Mouse (Mus musculus): Measurements from ENCODE around the gene Arf3. TPM values are rescaled to one million over a fixed set of nuclear protein-coding genes. Genes with fewer than 3 reads are reported as not detected.

The Arf3 gene
- polyA plus RNA-seq, 1 experiment from 2014 or later, result 44.6 TPM

GRCm38 (mm10) chr15:98710442-98710841, 52.6 kb downstream of the Arf3 start:
- 0 out of 2 replicates have a peak, but pooled peaks cover 5% of the 10 kb centered on the region for H3K4me1 ChIP-seq
- WGBS, result 14% methylated on average over 9 of the region's 9 CpGs
- H3K9me3 ChIP-seq, result no peaks in the 10 kb centered on the region
- H3K27ac ChIP-seq, result no peak overlapping the region
- H3K27me3 ChIP-seq, result peaks cover 5% of the 10 kb centered on the region
- no peak overlapping the region for H3K9ac ChIP-seq
- no peaks in the 10 kb centered on the region for H3K36me3 ChIP-seq
- ATAC-seq (ENCODE audit: insufficient number of reproducible peaks, insufficient read depth, low FRiP score, low TSS enrichment, low read depth), result no peak
- no peak overlapping the region for H3K4me2 ChIP-seq
- H3K4me3 ChIP-seq, result no peak overlapping the region

DNA sequence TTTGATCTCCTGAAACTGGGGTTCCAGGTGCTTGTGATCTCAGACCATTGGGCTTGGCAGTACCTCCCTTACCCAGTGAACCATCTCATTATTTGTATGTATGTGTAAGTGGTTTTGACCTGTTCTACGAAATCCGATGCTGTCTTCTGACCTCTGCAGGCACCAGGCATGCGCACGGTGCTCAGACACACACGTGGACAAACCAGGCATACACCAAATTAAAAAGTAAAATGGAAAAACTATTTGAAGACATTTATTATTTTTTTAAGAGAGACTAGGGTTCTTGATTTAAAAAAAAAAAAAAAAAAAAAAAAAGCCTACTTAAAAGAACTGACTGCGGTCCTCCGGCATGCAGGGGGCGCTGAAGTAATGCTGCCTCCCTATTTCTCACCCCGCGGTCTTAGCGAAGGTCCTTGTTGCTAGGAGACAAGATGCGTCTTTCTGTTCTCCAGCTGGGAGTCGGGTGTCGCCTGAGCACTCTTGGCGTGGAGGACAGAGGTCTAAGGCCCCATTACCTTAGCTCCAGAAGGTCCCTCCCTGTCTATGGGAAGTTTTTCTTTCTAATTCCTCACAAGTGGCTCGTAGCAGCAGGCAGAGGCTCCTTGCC, 55.1 kb downstream of the Arf3 start, which contains the start of gene Ccdc65:
Ccdc65 (plus strand) TSS at position 442 of the 607 bp plus-strand sequence.
- Histone ChIP-seq H3K4me2 (peak within 1 kb of the TSS; percentile 56), H3K27ac (no peak within 1 kb of the TSS), H3K9me3 (no peaks in the 10 kb centered on the region), H3K9ac (peak within 1 kb of the TSS; percentile 58), H3K36me3 (no peaks in the 10 kb centered on the region), H3K27me3 (peaks cover 24% of the 10 kb centered on the region), H3K4me3 (peak within 1 kb of the TSS; percentile 39), H3K4me1 (0 out of 2 replicates have a peak, but pooled peaks cover 5% of the 10 kb centered on the region)
- no peak for ATAC-seq (ENCODE audit: insufficient number of reproducible peaks, insufficient read depth, low FRiP score, low TSS enrichment, low read depth)
- 15% methylated on average over 16 of the region's 16 CpGs for WGBS

GRCm38 (mm10) chr15:98704312-98704711, 58.7 kb downstream of the Arf3 start:
- no peak overlapping the region for H3K4me3 ChIP-seq
- no peak for ATAC-seq (ENCODE audit: insufficient number of reproducible peaks, insufficient read depth, low FRiP score, low TSS enrichment, low read depth)
- no peaks in the 10 kb centered on the region for H3K36me3 ChIP-seq
- no peak overlapping the region for H3K27ac ChIP-seq
- whole genome bisulfite sequencing, result 54% methylated on average over 9 of the region's 9 CpGs
- no peak overlapping the region for H3K4me2 ChIP-seq
- H3K4me1 ChIP-seq, result peaks cover 11% of the 10 kb centered on the region
- H3K9me3 ChIP-seq, result no peaks in the 10 kb centered on the region
- no peak overlapping the region for H3K9ac ChIP-seq
- peaks cover 56% of the 10 kb centered on the region for H3K27me3 ChIP-seq

- Histone ChIP-seq H3K9ac (peak overlapping the region; percentile 41; the same call in 1 of the 2 replicates), H3K27me3 (peaks cover 53% of the 10 kb centered on the region), H3K27ac (no peak overlapping the region), H3K4me1 (peaks cover 7% of the 10 kb centered on the region), H3K4me2 (peak overlapping the region; percentile 63), H3K4me3 (peak overlapping the region; percentile 36), H3K9me3 (no peaks in the 10 kb centered on the region), H3K36me3 (no peaks in the 10 kb centered on the region)
- peak; percentile 62; the same call in 1 of the 2 replicates for ATAC-seq (ENCODE audit: insufficient number of reproducible peaks, insufficient read depth, low FRiP score, low TSS enrichment, low read depth)
- 6% methylated on average over 40 of the region's 40 CpGs for WGBS
Measured at GRCm38 (mm10) chr15:98699190-98700105, 63.6 kb downstream of the Arf3 start.

DNA sequence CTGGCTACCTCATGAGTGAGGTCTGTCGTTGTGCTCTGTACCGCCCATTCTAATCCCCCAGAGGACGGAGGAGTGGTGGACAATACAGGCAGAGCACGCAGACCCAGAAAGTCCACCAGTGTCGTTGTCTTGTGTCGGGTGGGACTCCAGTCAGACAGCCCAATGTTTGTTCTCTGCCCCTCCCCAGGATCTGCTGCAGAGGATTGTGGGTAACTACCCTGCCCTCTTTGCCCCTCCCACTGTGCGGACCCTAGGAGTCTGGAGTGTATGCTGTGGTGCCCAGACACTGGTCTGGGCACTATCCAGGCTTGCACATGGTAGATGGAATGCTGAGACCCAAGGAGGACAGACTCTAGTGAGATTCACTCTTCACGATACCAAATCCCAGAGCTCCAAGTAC, 66.8 kb downstream of the Arf3 start:
- H3K4me1 ChIP-seq, result peaks cover 20% of the 10 kb centered on the region
- WGBS, result 53% methylated on average over 8 of the region's 8 CpGs
- H3K36me3 ChIP-seq, result no peaks in the 10 kb centered on the region
- no peak overlapping the region for H3K4me3 ChIP-seq
- H3K27me3 ChIP-seq, result peaks cover 27% of the 10 kb centered on the region
- ATAC-seq (ENCODE audit: insufficient number of reproducible peaks, insufficient read depth, low FRiP score, low TSS enrichment, low read depth), result no peak
- no peaks in the 10 kb centered on the region for H3K9me3 ChIP-seq
- no peak overlapping the region for H3K27ac ChIP-seq
- H3K9ac ChIP-seq, result no peak overlapping the region
- no peak overlapping the region for H3K4me2 ChIP-seq

- peaks cover 20% of the 10 kb centered on the region for H3K4me1 ChIP-seq
- no peaks in the 10 kb centered on the region for H3K9me3 ChIP-seq
- H3K9ac ChIP-seq, result no peak overlapping the region
- no peak for ATAC-seq (ENCODE audit: insufficient number of reproducible peaks, insufficient read depth, low FRiP score, low TSS enrichment, low read depth)
- peaks cover 22% of the 10 kb centered on the region for H3K27me3 ChIP-seq
- WGBS, result 57% methylated on average over 9 of the region's 9 CpGs
- no peak overlapping the region for H3K4me3 ChIP-seq
- no peak overlapping the region for H3K4me2 ChIP-seq
- no peaks in the 10 kb centered on the region for H3K36me3 ChIP-seq
- no peak overlapping the region for H3K27ac ChIP-seq
Measured at GRCm38 (mm10) chr15:98695726-98696125, 67.3 kb downstream of the Arf3 start.

- 44% methylated on average over 11 of the region's 11 CpGs for WGBS
- Histone ChIP-seq H3K27ac (peak overlapping the region; percentile 51), H3K27me3 (no peaks in the 10 kb centered on the region), H3K9me3 (no peaks in the 10 kb centered on the region), H3K4me1 (peaks cover 12% of the 10 kb centered on the region), H3K4me3 (no peak overlapping the region), H3K9ac (no peak overlapping the region), H3K4me2 (no peak overlapping the region), H3K36me3 (no peaks in the 10 kb centered on the region)
- ATAC-seq (ENCODE audit: insufficient number of reproducible peaks, insufficient read depth, low FRiP score, low TSS enrichment, low read depth), result no peak
Measured at GRCm38 (mm10) chr15:98692171-98692715, 70.8 kb downstream of the Arf3 start.

- Histone ChIP-seq H3K4me1 (peaks cover 12% of the 10 kb centered on the region), H3K9ac (no peak overlapping the region), H3K9me3 (no peaks in the 10 kb centered on the region), H3K4me2 (no peak overlapping the region), H3K4me3 (no peak overlapping the region), H3K36me3 (no peaks in the 10 kb centered on the region), H3K27ac (no peak overlapping the region), H3K27me3 (no peaks in the 10 kb centered on the region)
- ATAC-seq (ENCODE audit: insufficient number of reproducible peaks, insufficient read depth, low FRiP score, low TSS enrichment, low read depth), result no peak
- WGBS, result 18% methylated on average over 7 of the region's 7 CpGs
Measured at GRCm38 (mm10) chr15:98691486-98692147, 71.4 kb downstream of the Arf3 start.

- no peak overlapping the region for H3K27ac ChIP-seq
- H3K4me2 ChIP-seq, result no peak overlapping the region
- H3K9ac ChIP-seq, result no peak overlapping the region
- H3K4me1 ChIP-seq, result peaks cover 12% of the 10 kb centered on the region
- ATAC-seq (ENCODE audit: insufficient number of reproducible peaks, insufficient read depth, low FRiP score, low TSS enrichment, low read depth), result no peak
- H3K4me3 ChIP-seq, result no peak overlapping the region
- no peaks in the 10 kb centered on the region for H3K36me3 ChIP-seq
- WGBS, result 81% methylated on average over 2 of the region's 2 CpGs
- H3K27me3 ChIP-seq, result no peaks in the 10 kb centered on the region
- no peaks in the 10 kb centered on the region for H3K9me3 ChIP-seq
Measured at GRCm38 (mm10) chr15:98689682-98690081, 73.3 kb downstream of the Arf3 start.
